Mouse (Mus musculus): Measurements from ENCODE around the gene Tpi1.

Gene Tpi1

GRCm38 (mm10) chr6:124813933-124814332, at the start of gene Tpi1:
Gene Tpi1 (minus strand): TSS chr6:124814296.
- DNase-seq (ENCODE audit: extremely low spot score, low spot score): peak; percentile 86

DNA sequence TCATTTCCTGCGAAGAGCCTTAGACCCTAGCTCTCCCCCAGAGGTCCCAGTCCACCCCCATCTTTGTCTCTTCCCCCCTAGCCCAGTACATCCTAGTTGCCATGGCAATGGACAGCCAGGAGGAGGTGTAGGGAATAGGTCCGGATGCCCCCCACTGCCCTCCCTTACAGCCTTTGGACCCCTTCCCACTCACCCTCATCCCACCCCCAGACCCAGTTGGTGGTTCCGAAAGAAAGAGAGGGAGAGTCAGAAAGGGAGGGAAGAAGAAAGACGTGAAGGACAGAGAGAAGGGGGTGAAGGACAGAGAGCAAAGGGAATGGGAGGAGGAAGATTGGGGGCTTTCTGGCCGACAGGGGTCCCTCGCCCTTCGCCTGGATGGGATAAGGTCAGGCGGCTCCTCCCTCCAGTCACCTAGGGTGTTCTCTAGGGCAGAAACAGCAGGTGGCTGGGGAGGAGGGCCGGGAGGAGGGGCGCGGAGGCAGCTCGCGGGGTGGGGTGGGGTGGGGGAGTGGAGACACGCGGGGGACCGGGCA, 49.1 kb upstream of the Tpi1 start:
- no peak for DNase-seq (ENCODE audit: extremely low spot score, low spot score)

DNA sequence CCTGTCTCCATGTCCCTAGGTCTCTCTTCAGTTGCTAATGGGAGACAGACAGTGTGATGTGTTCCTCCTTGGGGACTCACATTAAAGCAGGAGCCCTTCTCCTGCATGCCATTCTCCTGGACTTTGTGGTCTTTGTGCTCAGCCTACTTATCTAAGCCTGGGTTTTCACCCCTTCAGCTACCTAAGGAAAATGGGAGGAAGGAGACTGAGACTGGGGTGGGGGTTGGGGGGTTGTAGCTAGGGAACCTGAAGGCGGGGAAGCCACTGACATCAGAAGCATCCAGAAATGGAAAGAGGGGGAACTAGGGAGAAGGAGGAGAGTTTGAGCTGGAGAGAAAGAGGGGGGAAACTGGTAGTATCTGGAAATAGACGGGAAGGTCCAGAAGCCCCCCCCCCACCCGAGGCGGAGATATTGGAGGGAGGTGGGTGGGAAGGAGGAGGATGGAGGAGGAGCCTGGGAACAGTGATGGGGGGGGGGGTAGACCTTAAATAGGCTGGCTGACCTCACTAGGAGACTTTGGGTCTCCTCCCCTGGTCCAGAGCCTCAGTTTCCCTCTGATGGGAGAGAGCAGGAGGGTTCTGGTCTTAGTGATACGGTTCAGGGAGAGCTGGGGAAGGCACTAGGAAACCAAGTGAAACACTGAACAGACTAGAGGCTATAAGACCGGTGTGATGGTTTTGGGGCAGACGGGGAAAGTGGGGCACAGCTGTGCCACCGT, 48.5 kb upstream of the Tpi1 start:
- DNase-seq (ENCODE audit: extremely low spot score, low spot score): no peak

DNA sequence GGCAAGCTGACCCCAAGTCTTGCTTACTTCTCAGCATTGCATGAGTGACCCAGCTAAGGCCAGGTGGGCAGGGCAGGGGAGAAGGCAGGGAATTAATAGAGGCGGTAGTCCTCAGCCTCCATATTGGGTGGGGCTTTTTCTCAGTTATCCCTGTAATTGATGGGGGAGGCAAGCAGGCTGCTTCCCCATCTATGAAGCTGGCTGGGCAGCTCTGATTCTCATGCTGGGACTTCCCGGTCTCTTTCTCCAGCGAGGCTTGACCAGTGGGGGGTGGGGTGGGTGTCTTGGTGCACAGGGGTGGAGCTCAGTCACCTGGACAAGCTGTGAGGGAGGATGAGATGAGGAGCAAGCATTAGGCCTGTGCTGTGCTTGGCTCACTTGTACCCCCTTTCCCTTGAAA, 47.7 kb upstream of the Tpi1 start:
- DNase-seq (ENCODE audit: extremely low spot score, low spot score): no peak

GRCm38 (mm10) chr6:124861266-124861665, 47.2 kb upstream of the Tpi1 start:
- DNase-seq (ENCODE audit: extremely low spot score, low spot score): no peak

GRCm38 (mm10) chr6:124860511-124860910, 46.4 kb upstream of the Tpi1 start:
- no peak for DNase-seq (ENCODE audit: extremely low spot score, low spot score)

- peak; percentile 88 for DNase-seq (ENCODE audit: extremely low spot score, low spot score)
These were observed 45.6 kb upstream of the Tpi1 start for GRCm38 (mm10) chr6:124859725-124860124.

DNA sequence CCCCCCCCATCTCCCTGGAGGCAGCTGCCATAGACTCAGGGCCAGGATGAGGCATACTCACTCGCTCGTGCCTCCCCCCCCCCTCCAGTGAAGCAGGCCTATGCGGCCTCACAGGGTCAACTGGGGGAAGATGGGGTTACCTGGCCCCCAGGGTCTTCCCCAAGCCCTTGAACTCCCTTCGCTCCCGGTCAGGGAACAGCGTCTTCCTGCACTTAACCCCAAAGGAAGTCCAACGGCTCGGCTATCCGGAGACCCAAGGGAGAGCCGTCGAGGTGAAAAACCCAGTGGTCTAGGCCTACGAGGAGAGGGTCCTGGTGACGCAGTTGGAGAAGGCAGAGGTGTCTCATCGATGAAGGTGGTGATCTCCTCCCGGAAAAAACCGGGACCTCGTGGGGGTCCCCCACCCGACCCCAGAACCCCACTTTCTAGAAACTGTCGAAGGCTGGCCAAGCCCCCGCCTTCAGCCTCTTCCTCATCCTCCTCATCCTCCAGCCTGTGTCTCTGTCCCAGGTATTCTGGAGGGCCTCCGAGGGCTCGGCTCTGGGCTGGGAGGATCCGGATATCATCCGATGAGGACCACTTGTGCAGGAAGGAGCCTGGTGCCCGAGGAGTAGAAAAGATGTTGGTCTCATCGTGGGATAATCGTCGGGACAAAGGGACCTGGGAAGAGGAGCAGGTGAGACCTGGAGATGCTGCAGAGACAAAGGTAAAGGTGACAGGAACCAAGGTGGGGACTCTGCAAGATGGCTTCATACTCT, 44.6 kb upstream of the Tpi1 start:
- DNase-seq (ENCODE audit: extremely low spot score, low spot score): no peak

GRCm38 (mm10) chr6:124857840-124858530, 43.9 kb upstream of the Tpi1 start:
- DNase-seq (ENCODE audit: extremely low spot score, low spot score): no peak

DNA sequence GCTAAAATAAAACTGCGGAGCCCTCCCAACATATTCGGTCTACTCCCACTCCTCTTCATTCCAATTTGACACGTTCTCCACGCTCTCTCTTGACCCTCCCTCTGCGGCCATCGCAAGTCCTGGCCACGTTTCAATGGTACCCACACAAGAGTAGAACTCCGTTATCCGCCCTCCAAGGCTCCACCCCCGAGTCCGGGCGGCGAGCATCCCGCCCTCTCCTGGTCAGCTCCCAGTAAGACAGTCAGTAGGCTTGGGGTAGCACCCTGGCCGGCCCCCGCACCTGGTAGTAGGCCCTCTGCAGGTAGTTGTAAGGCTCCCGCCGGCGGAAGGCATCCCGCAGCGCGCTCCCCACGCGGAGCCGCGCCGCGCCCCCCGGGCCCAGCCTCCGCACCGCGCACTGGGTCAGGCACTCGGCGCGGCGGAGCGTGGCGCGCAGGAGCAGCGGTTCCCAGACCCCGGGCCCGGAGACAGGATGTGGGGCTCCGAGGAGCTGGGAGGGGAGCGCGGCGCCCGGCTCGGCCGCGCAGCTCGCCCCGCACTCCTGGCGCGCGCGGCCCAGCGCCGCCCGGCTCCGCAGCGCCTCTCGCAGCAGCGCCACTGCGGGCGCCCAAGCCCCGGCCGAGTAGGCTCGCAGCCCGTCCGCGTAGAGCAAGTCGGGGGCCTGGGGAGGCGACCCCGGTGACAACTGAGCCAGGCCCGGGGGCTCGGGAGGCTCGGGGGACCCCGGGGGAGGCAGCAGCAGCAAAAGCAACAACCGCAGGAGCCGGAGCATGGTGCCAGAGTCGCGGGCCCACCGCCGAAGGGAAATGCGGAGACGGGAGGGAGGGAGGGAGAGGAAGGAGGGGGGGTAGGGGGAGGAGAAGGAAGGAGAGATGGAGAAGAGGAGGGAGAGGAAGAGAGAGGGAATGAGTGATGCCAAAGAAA, 43.1 kb upstream of the Tpi1 start, which contains the start of gene P3h3:
TSS of gene P3h3 (minus strand) at position 837 of the 924 bp plus-strand sequence.
- DNase-seq (ENCODE audit: extremely low spot score, low spot score): peak; percentile 91

GRCm38 (mm10) chr6:124856321-124856720, 42.2 kb upstream of the Tpi1 start:
- peak; percentile 56 for DNase-seq (ENCODE audit: extremely low spot score, low spot score)

DNA sequence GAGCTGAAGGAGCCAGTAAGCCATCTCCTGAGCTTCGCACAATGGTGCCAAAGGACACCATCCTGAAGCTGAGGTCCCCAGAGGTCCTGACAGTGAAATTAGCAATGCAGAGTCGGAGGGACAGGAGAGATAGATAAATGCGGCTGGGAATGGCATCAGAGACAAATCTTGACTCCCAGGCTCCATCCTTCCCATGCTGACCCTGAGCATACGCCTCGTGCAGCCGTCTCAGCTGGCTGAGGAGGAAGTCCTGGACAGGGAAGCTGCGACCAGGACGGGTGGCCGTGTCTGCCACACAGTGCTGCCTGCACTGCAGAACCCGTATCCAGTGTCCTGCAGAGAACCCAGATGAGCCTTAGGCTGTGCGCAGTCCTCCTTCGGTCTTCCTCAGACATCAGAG, 40.6 kb upstream of the Tpi1 start:
- no peak for DNase-seq (ENCODE audit: extremely low spot score, low spot score)

- no peak for DNase-seq (ENCODE audit: extremely low spot score, low spot score)
These were observed 36.4 kb upstream of the Tpi1 start for GRCm38 (mm10) chr6:124850535-124850934.

- peak; percentile 100 for DNase-seq (ENCODE audit: extremely low spot score, low spot score)
These were observed 33.2 kb upstream of the Tpi1 start for GRCm38 (mm10) chr6:124847305-124847704.

DNA sequence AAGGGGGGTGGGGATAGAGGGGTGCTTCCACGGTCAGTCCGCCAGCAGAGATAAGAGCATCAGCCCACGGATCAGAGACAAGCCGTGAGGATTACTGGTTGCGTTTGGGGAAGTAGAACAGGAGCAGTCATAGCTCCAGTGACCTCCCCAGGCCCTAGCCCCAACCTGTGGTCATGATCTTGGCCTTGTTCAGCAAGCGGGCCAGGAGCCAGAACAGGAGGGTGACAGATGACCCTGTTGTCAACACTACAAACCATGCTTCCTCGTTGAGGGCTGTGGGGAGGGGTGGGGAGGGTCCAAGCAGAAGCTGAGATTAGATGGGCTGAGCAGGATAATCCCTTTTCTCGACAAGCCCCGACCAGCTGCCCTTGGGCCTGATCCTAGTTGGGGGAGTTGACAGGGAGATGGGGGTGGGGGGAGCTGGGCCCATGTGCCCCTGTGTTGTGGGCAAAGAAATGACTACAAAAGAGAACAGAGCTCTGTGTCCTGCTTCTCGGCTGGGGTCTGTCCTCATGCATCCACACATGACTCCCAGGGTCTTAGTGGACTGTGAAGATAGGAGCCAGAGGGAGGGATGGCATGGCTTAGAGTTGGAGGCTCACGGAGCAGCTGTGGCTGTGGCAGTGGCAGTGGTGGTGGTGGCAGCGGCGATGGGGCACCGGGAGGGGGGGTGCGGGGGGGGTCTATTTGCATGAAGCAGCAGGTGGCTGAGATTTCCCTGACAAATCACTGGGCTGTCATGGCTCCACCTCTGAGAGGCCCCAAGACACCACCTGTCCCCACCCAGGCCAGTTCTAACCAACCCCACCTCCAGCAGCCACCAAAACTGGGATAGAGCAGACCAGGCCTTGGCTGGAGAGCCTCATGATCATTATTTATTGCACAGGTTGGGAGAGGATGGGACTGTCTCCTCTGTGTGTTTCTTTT, 26.4 kb upstream of the Tpi1 start, which contains the start of gene Gnb3:
TSS of gene Gnb3 (minus strand) at position 35 of the 927 bp plus-strand sequence.
- no peak for DNase-seq (ENCODE audit: extremely low spot score, low spot score)

GRCm38 (mm10) chr6:124839805-124840204, 25.7 kb upstream of the Tpi1 start:
- DNase-seq (ENCODE audit: extremely low spot score, low spot score): no peak

- DNase-seq (ENCODE audit: extremely low spot score, low spot score): no peak
These were observed 22.3 kb upstream of the Tpi1 start for GRCm38 (mm10) chr6:124836411-124836810.

DNA sequence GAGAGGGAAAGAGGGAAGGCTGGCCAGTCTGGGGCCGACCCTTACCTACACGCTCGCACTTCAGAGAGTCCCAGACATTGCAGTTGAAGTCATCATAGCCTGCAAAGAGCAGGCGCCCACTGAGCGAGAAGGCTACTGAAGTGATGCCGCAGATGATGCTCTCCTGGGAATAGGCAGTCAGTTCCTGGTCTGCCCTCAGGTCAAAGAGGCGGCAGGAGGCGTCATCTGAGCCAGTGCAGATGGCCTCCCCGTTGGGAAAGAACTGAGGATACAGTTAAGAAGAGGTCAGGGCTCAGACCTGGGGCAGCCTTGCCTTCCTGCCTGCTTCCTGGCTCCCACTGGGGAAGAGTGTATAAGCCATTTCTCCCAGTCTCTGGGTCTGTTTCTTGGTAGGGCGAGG, 21.4 kb upstream of the Tpi1 start:
- no peak for DNase-seq (ENCODE audit: extremely low spot score, low spot score)

- no peak for DNase-seq (ENCODE audit: extremely low spot score, low spot score)
These were observed 20.5 kb upstream of the Tpi1 start for GRCm38 (mm10) chr6:124834512-124835081.

All from neural tube, embryonic 10.5 days (tissue).